Mouse (Mus musculus) cerebellum, postnatal 25 days (tissue): ENCODE results near the gene Pcgf2.
"Not testable (repeated sequence)": the region's sequence is repeated elsewhere in the genome, so short reads cannot be mapped to it uniquely, and the experiment has no call there.

Source experiments
- DNase-seq, 2 experiments: peaks; one replicate each; pipeline ENCODE4 v3.0.0; 2021; ENCODE audit warnings: mixed read lengths in 2 of 2

Gene Pcgf2

DNA sequence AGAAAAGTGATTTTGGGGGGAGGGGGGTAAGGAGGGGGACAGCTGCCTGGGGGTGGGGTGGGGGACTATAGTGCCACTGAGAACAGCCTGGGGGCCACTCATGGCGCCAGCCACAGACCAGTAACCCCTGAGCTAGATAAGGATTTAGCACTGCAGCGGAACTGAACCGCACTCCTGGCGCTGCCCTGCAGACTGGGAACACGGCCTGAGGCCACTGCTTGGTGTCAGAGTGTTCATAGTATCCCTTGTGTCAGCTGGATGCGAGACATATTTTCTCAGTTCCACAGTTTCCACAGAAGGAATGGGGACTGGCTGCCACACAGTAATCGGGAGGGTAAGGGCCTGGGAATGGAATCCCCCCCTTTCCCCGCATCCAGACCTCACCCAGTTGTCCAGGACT, 15.7 kb upstream of the Pcgf2 start:
- DNase-seq, result no peak

DNA sequence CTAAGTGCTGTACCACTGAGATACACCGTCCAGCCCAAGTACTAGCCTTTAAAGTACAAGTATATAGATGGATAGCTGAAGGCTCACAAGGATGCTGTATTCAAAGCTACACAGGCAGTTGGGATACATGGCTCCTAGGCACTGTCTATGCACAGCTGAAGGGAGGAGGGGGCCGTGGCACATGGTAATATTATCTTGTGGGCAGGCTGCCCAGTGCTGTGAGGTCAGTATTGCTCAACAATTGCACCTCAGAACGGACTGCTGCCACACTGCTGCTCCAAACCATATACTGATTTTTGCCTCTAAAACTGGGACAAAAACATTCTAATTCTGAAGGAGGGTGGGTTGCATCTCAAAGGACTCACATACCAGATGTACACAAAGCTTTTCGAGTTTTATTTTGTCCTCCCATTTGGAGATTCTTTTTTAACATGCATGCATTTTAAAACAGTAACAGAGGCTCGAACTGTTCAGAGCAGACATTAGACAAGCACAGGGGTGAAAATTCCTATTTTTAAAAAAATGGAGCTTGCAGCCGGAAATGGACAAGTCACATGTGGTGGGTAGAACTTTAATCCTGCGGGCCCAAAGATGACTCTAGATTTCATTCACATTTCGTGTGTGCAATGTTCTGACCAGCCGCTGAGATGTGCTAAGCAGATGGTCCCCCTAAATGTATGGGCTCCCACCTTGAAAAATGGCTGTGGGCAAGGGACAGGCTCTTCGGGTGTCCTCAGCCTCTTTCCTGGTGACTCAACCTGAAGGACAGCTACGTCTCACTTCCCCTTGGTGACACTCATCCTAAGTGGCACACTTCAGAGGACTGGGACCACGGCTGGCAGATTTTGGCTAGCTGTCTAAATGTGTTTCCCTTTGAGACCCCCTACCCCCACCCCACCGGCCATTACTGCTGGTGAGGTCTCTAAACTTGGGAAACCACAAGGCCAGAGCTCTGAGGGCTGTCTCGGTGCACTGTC, 14.8 kb upstream of the Pcgf2 start:
- DNase-seq, result peak in 1 of 2 experiments; percentile 35

GRCm38 (mm10) chr11:97714356-97714755, 14.1 kb upstream of the Pcgf2 start:
- no peak for DNase-seq

DNA sequence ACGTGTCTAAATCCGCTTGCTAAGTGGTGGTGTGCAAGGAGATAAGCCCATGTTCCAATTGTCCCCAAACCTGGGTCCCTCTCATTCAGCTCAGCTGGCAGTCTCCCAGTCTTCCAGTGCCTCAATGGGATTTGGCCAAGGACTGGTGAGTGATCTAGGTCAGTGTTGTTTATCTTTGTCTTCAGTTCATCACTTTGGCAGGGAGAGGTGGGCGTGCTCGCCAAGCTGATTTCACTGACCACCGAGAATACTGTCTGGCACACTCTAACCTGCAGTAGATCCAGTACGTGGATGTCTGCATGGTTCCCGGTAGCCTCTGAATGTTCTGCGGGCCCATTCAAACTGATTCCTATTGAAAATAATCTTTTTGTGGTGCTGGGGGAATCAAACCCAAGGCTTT, 13.6 kb upstream of the Pcgf2 start:
- DNase-seq, result peak; percentile 60 to 69

DNA sequence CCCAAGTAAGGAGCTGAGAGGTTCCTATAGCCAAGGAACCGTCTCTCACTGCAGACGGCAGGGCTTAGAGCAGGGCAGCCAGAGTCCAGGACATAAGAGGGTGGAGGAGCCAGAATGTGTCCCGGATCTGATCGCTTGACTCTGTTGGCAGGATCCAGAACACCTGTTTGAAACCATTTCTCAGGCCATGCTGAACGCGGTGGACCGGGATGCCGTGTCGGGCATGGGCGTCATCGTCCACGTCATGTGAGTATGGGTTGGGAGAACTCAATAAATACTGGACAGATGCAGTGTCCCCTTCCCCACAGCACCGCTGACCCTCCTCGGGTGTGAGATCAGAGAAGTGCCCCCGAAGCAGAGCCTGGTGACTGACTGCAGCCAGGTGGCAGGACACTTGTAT, 12.0 kb upstream of the Pcgf2 start:
- DNase-seq, result no peak

GRCm38 (mm10) chr11:97711200-97711900, 11.1 kb upstream of the Pcgf2 start:
- DNase-seq, result no peak

DNA sequence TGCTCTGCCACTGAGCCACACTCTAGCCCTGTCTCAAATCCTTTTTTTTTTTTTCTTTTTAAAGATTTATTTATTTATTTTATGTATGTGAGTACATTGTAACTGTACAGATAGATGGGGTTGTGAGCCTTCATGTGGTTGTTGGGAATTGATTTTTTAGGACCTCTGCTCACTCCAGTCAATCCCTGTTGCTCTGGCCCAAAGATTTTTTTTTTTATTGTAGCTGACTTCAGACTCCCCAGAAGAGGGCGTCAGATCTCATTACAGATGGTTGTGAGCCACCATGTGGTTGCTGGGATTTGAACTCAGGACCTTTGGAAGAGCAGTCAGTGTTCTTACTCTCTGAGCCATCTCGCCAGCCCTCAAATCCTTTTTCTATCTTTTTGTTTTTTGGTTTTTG, 9.8 kb upstream of the Pcgf2 start:
- not testable (repeated sequence) for DNase-seq

DNA sequence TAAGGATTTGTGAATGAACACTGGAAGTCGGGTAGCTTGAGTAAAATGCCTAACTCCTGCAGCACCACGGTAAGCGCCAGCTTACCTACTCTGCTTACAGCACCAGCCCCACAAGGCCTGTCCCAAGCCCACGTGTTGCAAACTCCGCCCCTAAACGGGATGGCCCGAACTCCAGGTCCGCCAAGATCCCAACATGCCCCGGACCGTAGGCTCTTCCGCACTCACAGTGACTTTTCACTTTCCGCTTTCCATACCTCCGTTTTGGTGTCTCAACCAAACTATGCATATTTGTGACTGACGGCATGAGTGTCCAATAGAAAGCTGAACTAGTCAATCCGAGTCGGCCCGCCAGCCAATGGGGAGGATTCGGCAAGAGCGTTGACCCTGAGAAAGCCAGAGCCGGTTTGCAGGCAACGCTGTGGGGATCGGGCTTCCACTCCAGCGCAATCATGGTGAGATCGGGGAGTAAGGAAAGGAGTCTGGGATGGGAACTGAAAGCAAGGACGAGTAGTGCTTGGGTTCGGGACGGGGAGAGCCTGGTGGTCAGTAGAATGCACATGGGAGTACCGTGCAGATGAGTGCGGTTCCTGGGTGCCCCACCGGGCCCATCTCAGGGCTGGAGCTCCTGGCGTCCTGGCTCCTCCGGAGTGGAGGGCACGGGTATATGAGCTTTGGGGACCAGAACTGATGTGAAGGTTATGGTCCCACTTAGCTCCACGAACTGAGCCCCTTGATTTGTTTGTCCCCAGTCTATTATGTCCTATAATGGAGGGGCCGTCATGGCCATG, 2.9 kb upstream of the Pcgf2 start, which contains the start of gene Psmb3:
Gene Psmb3, plus strand, starts transcription at position 361 of the 788 bp plus-strand sequence.
- DNase-seq, result peak; percentile 95 to 99

GRCm38 (mm10) chr11:97702393-97702745, 2.1 kb upstream of the Pcgf2 start:
- peak; percentile 93 to 94 for DNase-seq

DNA sequence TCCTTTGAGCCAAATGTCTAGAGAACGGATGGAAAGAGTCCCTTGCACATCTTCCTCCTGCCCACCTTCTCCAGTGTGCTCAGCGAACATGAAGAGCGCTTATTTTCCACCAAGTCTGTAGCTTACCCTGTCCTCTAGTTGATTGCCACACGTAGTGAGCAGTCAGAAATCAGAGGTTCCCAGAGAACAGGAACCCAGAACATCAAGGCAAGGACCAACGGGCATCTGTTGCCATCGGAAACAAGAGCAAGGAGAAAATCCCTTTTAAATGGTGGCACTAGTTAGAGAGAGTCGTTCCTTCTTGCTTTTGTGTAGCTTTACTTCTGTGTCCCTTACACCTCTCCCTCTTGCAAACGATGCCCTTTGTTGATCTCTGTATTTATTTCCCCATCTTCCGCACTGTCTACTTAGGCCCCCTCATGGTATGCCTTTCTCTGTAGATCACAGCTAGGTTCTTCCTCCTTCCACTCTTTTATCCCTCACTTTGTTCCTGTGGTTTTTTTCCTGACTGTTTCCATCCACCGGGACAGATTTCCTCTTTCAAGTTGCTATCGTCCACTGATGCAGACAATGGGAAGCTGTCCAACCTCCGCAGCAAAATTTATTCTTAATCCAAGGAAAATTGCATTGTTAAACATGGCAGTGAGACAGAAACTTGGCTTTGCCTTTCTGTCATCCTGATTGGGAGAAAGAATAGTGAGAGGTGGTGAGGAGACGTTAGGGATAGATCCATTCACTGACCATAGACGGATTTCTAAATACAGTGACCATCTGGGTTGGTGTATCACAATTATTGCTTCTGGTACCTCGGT, 1.5 kb upstream of the Pcgf2 start:
- DNase-seq, result peak in 1 of 2 experiments; percentile 42

- peak; percentile 27 to 56 for DNase-seq
Observed at GRCm38 (mm10) chr11:97700746-97701580, 666 bp upstream of the Pcgf2 start.

DNA sequence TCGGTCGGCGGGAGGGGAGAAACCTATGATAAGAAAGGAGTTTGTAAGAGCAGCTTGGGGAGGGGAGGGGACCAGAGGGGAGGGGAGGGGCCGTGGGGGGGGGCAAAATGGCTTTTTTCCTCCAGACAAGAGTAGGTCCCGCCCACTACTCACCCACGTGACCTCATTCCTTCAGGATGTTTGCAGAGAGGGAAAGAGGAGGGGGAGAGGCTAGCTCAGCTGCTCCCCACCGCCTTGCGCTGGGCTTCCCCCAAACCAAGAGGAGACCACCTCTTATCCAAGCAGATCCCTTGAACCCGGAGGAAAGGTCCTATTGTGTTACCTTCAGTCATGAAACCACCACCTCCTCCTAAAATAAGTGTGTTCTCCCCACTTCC, 683 bp downstream of the Pcgf2 start:
- DNase-seq, result peak; percentile 84 to 93

- peak; percentile 66 to 84 for DNase-seq
Observed at GRCm38 (mm10) chr11:97698741-97699611, 1.3 kb downstream of the Pcgf2 start.

GRCm38 (mm10) chr11:97697891-97698529, 2.3 kb downstream of the Pcgf2 start:
- peak in 1 of 2 experiments; percentile 12 for DNase-seq

- no peak for DNase-seq
Observed at GRCm38 (mm10) chr11:97697199-97697890, 3.0 kb downstream of the Pcgf2 start.

DNA sequence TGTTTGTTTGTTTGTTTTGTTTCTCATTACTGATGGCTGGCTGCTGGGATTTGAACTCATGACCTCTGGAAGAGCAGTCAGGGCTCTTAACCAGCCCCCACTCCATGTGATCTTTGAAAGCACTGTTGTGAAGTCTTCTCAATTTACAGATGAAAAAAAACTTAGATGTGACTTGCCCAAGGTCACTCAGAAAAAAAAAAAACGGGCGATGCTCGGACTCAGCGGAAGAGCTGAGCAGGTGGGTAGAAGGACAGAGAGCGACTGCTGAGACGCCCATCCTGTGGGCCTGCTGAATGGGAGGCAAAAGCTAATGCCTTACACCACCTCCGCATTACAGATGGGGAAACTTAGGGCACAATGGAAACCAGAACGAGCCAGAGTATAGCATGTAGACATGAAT, 3.6 kb downstream of the Pcgf2 start:
- no peak for DNase-seq

DNA sequence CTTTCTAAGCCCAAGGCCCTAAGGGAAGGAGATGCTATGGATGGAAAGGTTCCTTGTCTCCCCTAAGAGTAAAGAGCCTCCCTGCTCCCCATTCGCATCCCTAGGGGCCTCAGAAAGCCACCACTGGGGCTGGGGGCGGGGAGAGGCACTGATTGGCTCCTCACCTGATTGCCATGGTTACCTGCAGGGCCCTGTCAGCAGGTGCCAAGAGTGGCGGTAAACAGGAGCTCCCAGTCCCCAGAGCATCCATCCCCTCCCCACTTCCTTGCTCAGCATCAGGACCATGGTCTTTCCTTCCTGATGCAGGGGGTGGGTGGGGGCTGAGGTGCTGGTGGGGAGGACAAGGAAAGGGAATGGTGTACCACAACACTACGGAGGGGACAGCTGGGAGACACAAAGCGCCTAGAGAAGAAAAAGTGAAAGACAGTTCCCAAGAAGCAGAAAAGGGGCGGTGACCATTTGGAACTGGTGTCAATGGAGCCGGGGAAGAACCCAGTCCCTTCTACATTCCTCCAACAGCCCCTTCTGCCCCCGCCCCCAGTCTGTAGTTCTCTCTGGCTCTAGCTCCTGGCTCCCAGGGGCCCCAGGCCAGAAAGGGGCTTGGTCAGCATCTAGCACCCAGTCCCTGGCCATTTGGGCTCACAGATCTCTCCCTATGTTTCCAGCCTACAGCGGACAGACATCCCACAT, 4.4 kb downstream of the Pcgf2 start:
- no peak for DNase-seq
